Mouse (Mus musculus): ENCODE measurements around the gene Nol8. TPM values are rescaled to one million over a fixed set of nuclear protein-coding genes. Genes with fewer than 3 reads are reported as not detected.

Gene Nol8
- 6.2 and 7.0 TPM in 2 replicates for polyA plus RNA-seq (2015; fragmentation: Nextera tagmentation; extraction: Ambion mirVana)

DNA sequence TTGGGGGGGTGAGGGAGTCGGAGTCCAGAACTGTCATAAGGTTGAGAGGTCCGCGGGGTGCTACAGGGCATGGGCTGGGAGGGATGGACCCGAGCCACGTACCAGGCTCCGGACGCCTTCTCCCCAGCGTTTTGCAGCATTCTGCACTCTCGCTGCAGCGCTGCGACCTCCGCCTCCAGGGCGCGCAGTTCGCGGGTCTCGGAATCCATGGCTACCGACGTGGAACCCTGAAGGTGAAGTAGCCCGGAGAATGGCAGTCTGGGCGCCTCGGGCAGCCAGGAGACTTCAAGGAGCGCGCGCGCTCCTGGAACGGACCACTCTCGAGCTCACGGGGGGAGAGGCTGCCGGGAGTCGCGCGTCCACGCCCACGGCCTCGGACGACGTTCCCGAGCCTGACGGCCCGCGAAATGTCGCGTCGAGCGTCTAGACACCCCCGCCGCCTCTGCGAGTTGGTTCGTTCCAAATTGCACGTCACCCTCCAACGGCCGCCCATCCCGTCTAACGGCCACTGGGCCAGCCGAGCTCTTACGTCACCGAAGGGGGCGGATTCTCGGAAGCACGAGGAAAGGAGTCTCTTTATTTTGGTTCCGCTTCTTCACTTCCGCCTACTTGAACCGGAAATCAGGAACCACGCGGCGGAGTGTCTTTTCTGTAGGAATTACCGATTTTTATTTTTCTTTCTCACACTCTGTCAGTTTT, at the start of gene Nol8, which contains the start of gene Cenpp:
TSS of gene Nol8 (plus strand) at position 598 of the 699 bp plus-strand sequence.
TSS of gene Cenpp (minus strand) at position 305 of the 699 bp plus-strand sequence.
- H3K4me3 ChIP-seq (replicated peaks), result peak within 1 kb of the TSS; percentile 89
- WGBS (ENCODE audit: insufficient replicate concordance), result under 1% methylated on average over 68 of the region's 68 CpGs

GRCm38 (mm10) chr13:49603603-49604002, 49.3 kb upstream of the Nol8 start:
- H3K27ac ChIP-seq (replicated peaks), result no peak overlapping the region
- H3K27me3 ChIP-seq, result no peaks in the 10 kb centered on the region
- ATAC-seq (ENCODE audit: insufficient read depth), result no peak
- no peak overlapping the region for H3K9ac ChIP-seq
- H3K9me3 ChIP-seq (replicated peaks), result no peaks in the 10 kb centered on the region
- H3K4me2 ChIP-seq, result no peak overlapping the region
- H3K4me1 ChIP-seq (replicated peaks), result no peaks in the 10 kb centered on the region
- H3K36me3 ChIP-seq (replicated peaks), result 0 out of 2 replicates have a peak, but pooled peaks cover 4% of the 10 kb centered on the region
- no peak overlapping the region for H3K4me3 ChIP-seq (replicated peaks)

More for the DNA sequence above, at the start of gene Nol8, which contains the start of gene Cenpp:
- Histone ChIP-seq H3K9ac (peak within 1 kb of the TSS; percentile 85), H3K36me3 (replicated peaks) (peaks cover 15% of the 10 kb centered on the region; the same call in 1 of the 2 replicates), H3K9me3 (replicated peaks) (no peaks in the 10 kb centered on the region), H3K27ac (replicated peaks) (peak within 1 kb of the TSS; percentile 80), H3K4me1 (replicated peaks) (peaks cover 20% of the 10 kb centered on the region), H3K27me3 (no peaks in the 10 kb centered on the region), H3K4me2 (peak within 1 kb of the TSS; percentile 92)
- peak; percentile 97 for ATAC-seq (ENCODE audit: insufficient read depth)

DNA sequence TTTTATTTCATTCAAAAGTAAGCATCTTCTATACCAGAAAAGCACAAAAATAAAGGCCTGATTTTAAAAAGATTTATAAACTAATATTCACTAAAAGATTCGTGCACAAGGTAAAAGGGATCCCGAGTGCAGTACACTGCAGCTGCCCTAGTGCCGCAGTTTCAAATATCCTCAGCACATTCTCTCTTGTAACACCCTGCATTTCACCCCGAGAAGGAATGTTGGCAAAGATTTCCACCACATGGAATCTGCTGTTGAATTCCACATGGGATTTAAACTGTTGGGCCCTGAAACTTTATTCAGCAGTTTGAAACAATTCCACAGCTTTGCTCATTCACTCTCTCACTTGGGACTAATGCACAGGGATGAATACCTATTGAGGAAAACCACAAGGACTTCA, 45.2 kb upstream of the Nol8 start, which contains the start of gene Ogn:
TSS of gene Ogn (plus strand) at position 333 of the 400 bp plus-strand sequence.
- no peak within 1 kb of the TSS for H3K9ac ChIP-seq
- H3K27ac ChIP-seq (replicated peaks), result no peak within 1 kb of the TSS
- H3K4me1 ChIP-seq (replicated peaks), result no peaks in the 10 kb centered on the region
- H3K4me2 ChIP-seq, result no peak within 1 kb of the TSS
- H3K4me3 ChIP-seq (replicated peaks), result no peak within 1 kb of the TSS
- ATAC-seq (ENCODE audit: insufficient read depth), result no peak
- 78% methylated on average over 4 of the region's 4 CpGs for WGBS (ENCODE audit: insufficient replicate concordance)
- no peaks in the 10 kb centered on the region for H3K27me3 ChIP-seq
- no peaks in the 10 kb centered on the region for H3K9me3 ChIP-seq (replicated peaks)
- no peaks in the 10 kb centered on the region for H3K36me3 ChIP-seq (replicated peaks)

- Histone ChIP-seq H3K9me3 (replicated peaks) (no peaks in the 10 kb centered on the region), H3K9ac (no peak overlapping the region), H3K36me3 (replicated peaks) (no peaks in the 10 kb centered on the region), H3K27ac (replicated peaks) (no peak overlapping the region), H3K4me2 (no peak overlapping the region), H3K4me3 (replicated peaks) (no peak overlapping the region), H3K27me3 (no peaks in the 10 kb centered on the region), H3K4me1 (replicated peaks) (no peaks in the 10 kb centered on the region)
- 76% methylated on average over 4 of the region's 4 CpGs for WGBS (ENCODE audit: insufficient replicate concordance)
- ATAC-seq (ENCODE audit: insufficient read depth), result no peak
Observed at GRCm38 (mm10) chr13:49608589-49609322, 44.1 kb upstream of the Nol8 start.

DNA sequence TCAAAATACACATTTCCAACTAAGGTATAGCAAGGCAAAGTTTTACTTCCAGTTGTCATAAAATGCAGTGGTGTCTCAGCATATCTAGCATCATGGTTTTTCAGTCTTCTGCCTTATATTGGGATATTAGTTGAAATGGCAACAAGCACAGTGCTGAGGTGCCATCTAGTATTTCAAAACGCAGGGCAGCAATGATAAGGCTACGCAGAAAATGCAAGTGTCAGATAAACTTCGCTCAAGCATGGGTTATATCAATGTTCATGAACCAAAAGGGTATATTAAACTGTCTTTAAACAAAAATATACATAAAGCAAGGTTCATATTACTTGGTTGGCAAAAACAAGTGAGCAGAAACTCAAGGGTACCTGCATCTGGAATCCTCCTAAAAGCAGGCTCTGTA, 35.9 kb upstream of the Nol8 start:
- Histone ChIP-seq H3K4me3 (replicated peaks) (no peak overlapping the region), H3K9me3 (replicated peaks) (no peaks in the 10 kb centered on the region), H3K9ac (0 out of 2 replicates have a peak overlapping the region, but pooled peaks have one; percentile 0), H3K4me2 (peak overlapping the region; percentile 41), H3K36me3 (replicated peaks) (no peaks in the 10 kb centered on the region), H3K27ac (replicated peaks) (peak overlapping the region; percentile 35; the same call in 1 of the 2 replicates), H3K4me1 (replicated peaks) (peaks cover 22% of the 10 kb centered on the region), H3K27me3 (no peaks in the 10 kb centered on the region)
- 27% methylated on average over 3 of the region's 3 CpGs for WGBS (ENCODE audit: insufficient replicate concordance)
- ATAC-seq (ENCODE audit: insufficient read depth), result peak; percentile 73

GRCm38 (mm10) chr13:49618365-49618764, 34.5 kb upstream of the Nol8 start:
- Histone ChIP-seq H3K4me1 (replicated peaks) (peaks cover 22% of the 10 kb centered on the region), H3K9me3 (replicated peaks) (no peaks in the 10 kb centered on the region), H3K27me3 (no peaks in the 10 kb centered on the region), H3K4me3 (replicated peaks) (no peak overlapping the region), H3K9ac (no peak overlapping the region), H3K27ac (replicated peaks) (no peak overlapping the region), H3K36me3 (replicated peaks) (no peaks in the 10 kb centered on the region), H3K4me2 (no peak overlapping the region)
- ATAC-seq (ENCODE audit: insufficient read depth), result peak; percentile 37; the same call in 1 of the 2 replicates

- H3K4me3 ChIP-seq (replicated peaks), result no peak overlapping the region
- no peaks in the 10 kb centered on the region for H3K27me3 ChIP-seq
- WGBS (ENCODE audit: insufficient replicate concordance), result 81% methylated on average over 1 of the region's 1 CpGs
- H3K4me1 ChIP-seq (replicated peaks), result peaks cover 4% of the 10 kb centered on the region
- no peak overlapping the region for H3K9ac ChIP-seq
- H3K4me2 ChIP-seq, result no peak overlapping the region
- no peak for ATAC-seq (ENCODE audit: insufficient read depth)
- H3K27ac ChIP-seq (replicated peaks), result no peak overlapping the region
- H3K36me3 ChIP-seq (replicated peaks), result no peaks in the 10 kb centered on the region
- no peaks in the 10 kb centered on the region for H3K9me3 ChIP-seq (replicated peaks)
Observed at GRCm38 (mm10) chr13:49623216-49623615, 29.7 kb upstream of the Nol8 start.

DNA sequence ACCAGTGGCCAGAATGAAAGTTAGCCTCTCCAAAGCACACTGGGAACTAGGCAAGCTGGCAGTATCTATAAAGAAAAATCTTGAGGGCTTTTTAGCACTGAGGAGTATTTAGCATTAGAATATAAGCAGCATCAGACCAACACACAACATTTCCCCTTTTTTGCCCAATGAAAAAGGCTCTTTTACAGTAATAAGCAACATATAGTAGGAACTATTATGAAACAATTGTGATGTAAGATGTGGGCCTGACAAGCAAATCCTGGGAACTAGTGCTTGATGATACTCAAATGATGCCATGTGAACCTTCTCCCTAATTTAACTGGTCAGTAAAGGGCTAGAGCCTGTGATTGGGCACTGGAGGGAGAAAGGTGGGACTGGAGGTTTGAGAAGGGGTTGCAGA, 24.7 kb upstream of the Nol8 start:
- Histone ChIP-seq H3K4me1 (replicated peaks) (no peaks in the 10 kb centered on the region), H3K36me3 (replicated peaks) (no peaks in the 10 kb centered on the region; the same call in 1 of the 2 replicates), H3K27me3 (no peaks in the 10 kb centered on the region), H3K9me3 (replicated peaks) (no peaks in the 10 kb centered on the region), H3K27ac (replicated peaks) (no peak overlapping the region), H3K9ac (no peak overlapping the region), H3K4me3 (replicated peaks) (no peak overlapping the region), H3K4me2 (no peak overlapping the region)
- ATAC-seq (ENCODE audit: insufficient read depth), result no peak

DNA sequence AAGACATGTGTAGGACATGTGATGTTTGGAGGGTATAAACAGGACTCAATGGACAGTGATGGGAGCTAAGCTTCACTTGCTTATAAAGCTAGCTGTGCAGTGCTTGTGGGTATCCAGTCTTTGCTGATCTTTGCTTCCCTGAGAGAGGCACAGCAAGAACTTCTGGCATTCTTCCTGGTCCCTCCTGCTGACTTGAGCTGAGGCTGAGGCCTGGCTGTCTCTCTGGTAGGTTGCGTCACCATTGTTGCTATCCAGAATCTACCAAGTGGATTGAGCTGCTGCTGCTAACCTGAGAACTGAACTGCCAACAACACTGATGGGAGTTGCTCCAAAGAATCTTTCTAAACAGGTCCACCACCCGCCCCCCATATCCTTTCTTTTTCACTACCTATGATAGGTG, 23.8 kb upstream of the Nol8 start:
- Histone ChIP-seq H3K9me3 (replicated peaks) (no peaks in the 10 kb centered on the region), H3K36me3 (replicated peaks) (no peaks in the 10 kb centered on the region; the same call in 1 of the 2 replicates), H3K9ac (no peak overlapping the region), H3K4me3 (replicated peaks) (no peak overlapping the region), H3K27ac (replicated peaks) (no peak overlapping the region), H3K4me1 (replicated peaks) (no peaks in the 10 kb centered on the region), H3K4me2 (no peak overlapping the region), H3K27me3 (no peaks in the 10 kb centered on the region)
- WGBS (ENCODE audit: insufficient replicate concordance), result 74% methylated on average over 2 of the region's 2 CpGs
- ATAC-seq (ENCODE audit: insufficient read depth), result no peak

DNA sequence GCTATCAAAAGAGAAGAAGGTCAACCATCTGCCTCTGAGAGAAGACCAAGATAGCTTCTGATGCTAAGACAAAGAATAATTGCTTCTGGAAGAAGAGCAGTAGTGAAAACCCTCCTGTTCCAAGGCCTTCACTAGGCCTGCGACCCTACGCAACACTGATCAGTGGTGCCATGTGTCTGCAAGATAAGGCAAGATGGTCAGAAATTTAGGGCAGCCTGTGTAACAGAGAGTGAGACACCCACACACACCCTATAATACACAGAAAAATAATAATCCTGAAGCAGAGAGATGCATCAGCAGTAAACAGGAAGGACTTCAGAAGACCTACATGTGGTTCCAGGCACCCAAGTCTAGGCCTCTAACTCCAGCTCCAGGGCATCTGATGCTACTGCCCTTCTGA, 12.9 kb upstream of the Nol8 start:
- H3K4me3 ChIP-seq (replicated peaks), result no peak overlapping the region
- H3K27me3 ChIP-seq, result no peaks in the 10 kb centered on the region
- peaks cover 12% of the 10 kb centered on the region for H3K4me1 ChIP-seq (replicated peaks)
- peak overlapping the region; percentile 55 for H3K27ac ChIP-seq (replicated peaks)
- WGBS (ENCODE audit: insufficient replicate concordance), result 20% methylated on average over 2 of the region's 2 CpGs
- peak; percentile 91 for ATAC-seq (ENCODE audit: insufficient read depth)
- peaks cover 34% of the 10 kb centered on the region for H3K36me3 ChIP-seq (replicated peaks)
- H3K9me3 ChIP-seq (replicated peaks), result no peaks in the 10 kb centered on the region
- no peak overlapping the region; the same call in 1 of the 2 replicates for H3K4me2 ChIP-seq
- H3K9ac ChIP-seq, result no peak overlapping the region

- H3K4me3 ChIP-seq (replicated peaks), result no peak overlapping the region
- H3K27me3 ChIP-seq, result no peaks in the 10 kb centered on the region
- H3K4me2 ChIP-seq, result no peak overlapping the region
- H3K9ac ChIP-seq, result no peak overlapping the region
- peaks cover 34% of the 10 kb centered on the region for H3K36me3 ChIP-seq (replicated peaks)
- no peak for ATAC-seq (ENCODE audit: insufficient read depth)
- H3K4me1 ChIP-seq (replicated peaks), result peaks cover 12% of the 10 kb centered on the region
- WGBS (ENCODE audit: insufficient replicate concordance), result 85% methylated on average over 6 of the region's 6 CpGs
- H3K9me3 ChIP-seq (replicated peaks), result no peaks in the 10 kb centered on the region
- no peak overlapping the region for H3K27ac ChIP-seq (replicated peaks)
Observed at GRCm38 (mm10) chr13:49642650-49643049, 10.2 kb upstream of the Nol8 start.

Measured in liver, embryonic 15.5 days (tissue).